In the genomic region with DNA sequence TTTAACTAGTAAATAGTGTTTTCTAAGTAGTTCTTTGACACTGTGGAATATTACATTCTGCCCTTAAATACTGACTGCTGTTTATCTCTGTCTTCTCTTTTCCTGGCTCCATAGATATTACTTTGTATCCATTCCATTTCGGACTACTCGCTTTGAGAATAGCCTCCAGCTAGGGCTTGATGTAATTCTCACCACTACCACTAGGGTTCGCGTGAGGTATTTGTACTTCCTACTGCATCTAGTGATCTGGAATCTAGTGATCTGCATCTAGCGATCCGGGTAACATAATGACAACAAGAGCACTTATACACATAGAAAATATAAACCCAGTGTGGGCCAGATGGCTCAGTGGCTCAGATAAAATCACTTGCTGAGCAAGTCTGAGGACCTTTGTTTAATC, we compare ENCODE assay signal across 14 mouse cellular contexts. TPM values are rescaled to one million over a fixed set of nuclear protein-coding genes. Genes with fewer than 3 reads are reported as not detected.
DNase-seq lines count a peak whose midpoint lies in the region; ATAC-seq and TF ChIP-seq lines count a peak whose summit lies in the region.
"Had no signal": no experiment of that assay in that cellular context is flagged by ENCODE, and none has a peak within 500 bp of the region (broad histone marks: within the 10 kb centered on the region; RNA-seq: fewer than 3 reads in every experiment).

No protein-coding gene starts in this region.

- CTCF ChIA-PET in Patski (lab: Charles Lee): interaction anchor here (1.7 to 2.1 kb wide), 2 partner anchors 9 to 12 kb away, joined by 6 to 7 read pairs; no protein-coding TSS in a partner anchor

- no peaks in the 10 kb centered on the region for H3K27me3 ChIP-seq in kidney, postnatal 0 days (ENCODE audit: insufficient read depth, low read length)
- no peaks in the 10 kb centered on the region for H3K27me3 ChIP-seq in Patski
- H3K27me3 ChIP-seq: embryonic facial prominence, embryonic 13.5 days had no signal

- TF ChIP-seq CTCF in kidney, postnatal 0 days (IDR thresholded peaks at IDR 0.05; ENCODE audit: low read depth): peak; percentile 45
- peak; percentile 64 for TF ChIP-seq CTCF in Patski (IDR thresholded peaks at IDR 0.05)

- H3K9ac ChIP-seq in kidney, postnatal 0 days (ENCODE audit: low read depth, low read length): no peak overlapping the region
- H3K9ac ChIP-seq: embryonic facial prominence, embryonic 13.5 days had no signal

- H3K36me3 ChIP-seq in kidney, postnatal 0 days (ENCODE audit: insufficient read depth, low read length): no peaks in the 10 kb centered on the region
- H3K36me3 ChIP-seq: embryonic facial prominence, embryonic 13.5 days had no signal

- no peak overlapping the region for H3K27ac ChIP-seq in kidney, postnatal 0 days
- H3K27ac ChIP-seq: embryonic facial prominence, embryonic 13.5 days had no signal

- no peak overlapping the region for H3K4me2 ChIP-seq in kidney, postnatal 0 days (ENCODE audit: low read length)
- H3K4me2 ChIP-seq: embryonic facial prominence, embryonic 13.5 days had no signal

- 69% methylated on average over 6 of the region's 6 CpGs for WGBS in kidney, postnatal 0 days

- no peak for DNase-seq in kidney, postnatal 0 days (ENCODE audit: low spot score)
- no peak for DNase-seq in kidney, postnatal 14 days
- DNase-seq in testis, postnatal 14 days (ENCODE audit: low spot score): peak; percentile 40
- no peak for DNase-seq in testis, postnatal 10 days (ENCODE audit: low spot score)
- DNase-seq in Patski (ENCODE audit: low read depth, low spot score): no peak
- no peak for DNase-seq in urinary bladder, postnatal 4 days (ENCODE audit: low spot score in 2 of 2)
- DNase-seq: adrenal gland, postnatal 36 days; cerebellum, adult 18-20 months; gastrocnemius, postnatal 25 days; left cerebral cortex, postnatal 4 days had no signal

- no peak overlapping the region for H3K4me3 ChIP-seq in kidney, postnatal 0 days (replicated peaks; ENCODE audit: low read depth, low read length)
- H3K4me3 ChIP-seq: embryonic facial prominence, embryonic 13.5 days had no signal

- in situ Hi-C loops in Patski (cut with MboI; ENCODE audit: low pct_unique_long_range_greater_than_20kb): no loop called here

- ATAC-seq in kidney, postnatal 0 days (replicated peaks; ENCODE audit: low FRiP score, low read depth): no peak
- ATAC-seq in Patski: no peak
- ATAC-seq in megakaryocyte progenitor cell, adult 5-6 weeks (replicated peaks; ENCODE audit: poor library complexity): peak; percentile 54
- ATAC-seq: forebrain, embryonic 14.5 days had no signal

- H3K4me1 ChIP-seq in kidney, postnatal 0 days (replicated peaks; ENCODE audit: insufficient read depth, low read length): no peaks in the 10 kb centered on the region
- H3K4me1 ChIP-seq: embryonic facial prominence, embryonic 13.5 days had no signal

- H3K9me3 ChIP-seq in kidney, postnatal 0 days (replicated peaks; ENCODE audit: low read length): no peaks in the 10 kb centered on the region
- H3K9me3 ChIP-seq: embryonic facial prominence, embryonic 13.5 days had no signal

- POLR2A ChIA-PET in Patski (lab: Charles Lee): no interaction called here

RNA-seq across cellular contexts. Expression of a gene that starts 14.2 kb away (rescaled TPM):
- polyA plus RNA-seq in kidney, postnatal 0 days (2015; fragmentation: Nextera tagmentation; extraction: Ambion mirVana): 1.8 and 4.4 TPM in 2 replicates
- polyA plus RNA-seq in Patski (2021): 4.4 TPM
- total RNA-seq in megakaryocyte progenitor cell, adult 5-6 weeks (2015): not detected in 2 replicates
- not detected in 2 replicates for total RNA-seq in megakaryocyte progenitor cell, adult 5-6 weeks (2017)
- total RNA-seq: monocyte, adult 5-6 weeks had no signal
